In genomic region chr19:11540166-11540821, GRCm38 (mm10) we compare ENCODE assay signal across 17 mouse cellular contexts. TPM values are rescaled to one million over a fixed set of nuclear protein-coding genes. Genes with fewer than 3 reads are reported as not detected.
DNase-seq lines count a peak whose midpoint lies in the region; ATAC-seq and TF ChIP-seq lines count a peak whose summit lies in the region.
"Not testable (repeated sequence)": the region's sequence is repeated elsewhere in the genome, so short reads cannot be mapped to it uniquely, and the experiment has no call there.
"Had no signal": no experiment of that assay in that cellular context is flagged by ENCODE, and none has a peak within 500 bp of the region (broad histone marks: within the 10 kb centered on the region; RNA-seq: fewer than 3 reads in every experiment).

No protein-coding gene starts in this region.

- H3K27me3 ChIP-seq in embryonic facial prominence, embryonic 14.5 days (replicated peaks; ENCODE audit: control insufficient read depth, insufficient read depth, low read length); thymus, adult 2 months (ENCODE audit: control insufficient read depth, insufficient read depth, low read length): not testable (repeated sequence)

- not testable (repeated sequence) for H3K4me3 ChIP-seq in embryonic facial prominence, embryonic 14.5 days (ENCODE audit: low read depth, low read length); thymus, adult 2 months (ENCODE audit: control insufficient read depth, insufficient read depth, low read length)

- WGBS in embryonic facial prominence, embryonic 14.5 days, result 84% methylated on average over 1 of the region's 1 CpGs
- 7% methylated on average over 1 of the region's 1 CpGs for WGBS in thymus, adult 2 months

- peak; percentile 70 for DNase-seq in A20 (ENCODE audit: low read depth, low spot score)
- DNase-seq in T-cell, adult 2 months (ENCODE audit: low spot score), result peak; percentile 70
- peak; percentile 4 for DNase-seq in embryonic facial prominence, embryonic 14.5 days (ENCODE audit: low spot score)
- peak; percentile 41 for DNase-seq in lung, postnatal 36 days
- DNase-seq in natural killer cell, adult 2 months (ENCODE audit: low spot score in 2 of 2), result peak; percentile 50 to 55
- DNase-seq in thymus, adult 2 months, result peak; percentile 49

- H3K27ac ChIP-seq in embryonic facial prominence, embryonic 14.5 days (replicated peaks; ENCODE audit: low read depth, low read length); thymus, adult 2 months (ENCODE audit: control insufficient read depth, insufficient read depth, low read length): not testable (repeated sequence)

- not testable (repeated sequence) for TF ChIP-seq POLR2A in thymus, adult 2 months (IDR thresholded peaks at IDR 0.05; ENCODE audit: control insufficient read depth, extremely low read depth, insufficient read depth, low read length, poor library complexity)

- not testable (repeated sequence) for ATAC-seq in embryonic facial prominence, embryonic 14.5 days (ENCODE audit: low read depth)
- ATAC-seq in inflammation-experienced regulatory T-cells, adult 6 months, result peak; percentile 95

- H3K9ac ChIP-seq in embryonic facial prominence, embryonic 14.5 days (ENCODE audit: low read depth, low read length), result not testable (repeated sequence)

- not testable (repeated sequence) for H3K4me1 ChIP-seq in embryonic facial prominence, embryonic 14.5 days (ENCODE audit: control insufficient read depth, insufficient read depth, low read length)
- peaks cover 12% of the 10 kb centered on the region for H3K4me1 ChIP-seq in thymus, adult 2 months (replicated peaks; ENCODE audit: control insufficient read depth, insufficient read depth, low read length)

- H3K4me2 ChIP-seq in embryonic facial prominence, embryonic 14.5 days (ENCODE audit: low read depth, low read length), result not testable (repeated sequence)

- TF ChIP-seq CTCF in thymus, adult 2 months (IDR thresholded peaks at IDR 0.05; ENCODE audit: borderline replicate concordance, control insufficient read depth, extremely low read depth, insufficient read depth, low read length, poor library complexity), result not testable (repeated sequence)

- H3K9me3 ChIP-seq in embryonic facial prominence, embryonic 14.5 days (ENCODE audit: control insufficient read depth, low read length), result not testable (repeated sequence)

- H3K36me3 ChIP-seq in embryonic facial prominence, embryonic 14.5 days (ENCODE audit: control insufficient read depth, insufficient read depth, low read length); thymus, adult 2 months (ENCODE audit: control insufficient read depth, insufficient read depth, low read length): not testable (repeated sequence)

RNA-seq across cellular contexts. Expression of gene Ms4a4d, which starts 3.7 kb away (rescaled TPM):
- polyA plus RNA-seq in embryonic facial prominence, embryonic 14.5 days (2014; fragmentation: Nextera tagmentation; extraction: Ambion mirVana), result 1.1 and 1.5 TPM in 2 replicates
- 1 to 10 TPM; 2.1 to 5.3 (median 3.7) TPM for polyA plus RNA-seq in inflammation-experienced regulatory T-cells, adult 6 months (2017; shearing (Covaris generic))
- 2.1 and 4.0 TPM in 2 replicates for polyA plus RNA-seq in thymus, adult 2 months (2012; rRNA removed)
- polyA plus RNA-seq: cortical plate, adult 2 months; forebrain, embryonic 16.5 days; hindbrain, embryonic 12.5 days; midbrain, embryonic 12.5 days; neural tube, embryonic 12.5 days had no signal

RNA-seq across cellular contexts. Expression of gene Ms4a6b, which starts 24.0 kb away (rescaled TPM):
- 10.5 and 12.2 TPM in 2 replicates for polyA plus RNA-seq in embryonic facial prominence, embryonic 14.5 days (2014; fragmentation: Nextera tagmentation; extraction: Ambion mirVana)
- 1,000 to 10,000 TPM; 1,170 to 1,320 (median 1,200) TPM for polyA plus RNA-seq in inflammation-experienced regulatory T-cells, adult 6 months (2017; shearing (Covaris generic))
- 41.7 and 46.9 TPM in 2 replicates for polyA plus RNA-seq in thymus, adult 2 months (2012; rRNA removed)

RNA-seq across cellular contexts. Expression of gene Gm8369, which starts 54.6 kb away (rescaled TPM):
- polyA plus RNA-seq in embryonic facial prominence, embryonic 14.5 days (2014; fragmentation: Nextera tagmentation; extraction: Ambion mirVana), result not detected in 2 replicates
- 100 to 1,000 TPM; 382 to 635 (median 544) TPM for polyA plus RNA-seq in inflammation-experienced regulatory T-cells, adult 6 months (2017; shearing (Covaris generic))
- 5.2 and 6.3 TPM in 2 replicates for polyA plus RNA-seq in thymus, adult 2 months (2012; rRNA removed)
- polyA plus RNA-seq: embryonic facial prominence, embryonic 10.5 days; forebrain, embryonic 10.5 days; forebrain, embryonic 16.5 days; heart, embryonic 13.5 days; hindbrain, embryonic 12.5 days; kidney, postnatal 0 days; limb, embryonic 13.5 days; midbrain, embryonic 12.5 days; neural tube, embryonic 12.5 days had no signal

Comparison
In these comparisons a context has a peak if more than half of its experiments do, and no peak if none do; other contexts are left out.
1. DNase-seq: peak in every context shown above with its lines; median percentile 70 in A20; 70 in T-cell, adult 2 months; 52 in natural killer cell, adult 2 months; 49 in thymus, adult 2 months; 41 in lung, postnatal 36 days; 4 in embryonic facial prominence, embryonic 14.5 days.
2. RNA of gene Ms4a6b, which starts 24.0 kb away (polyA plus RNA-seq): 1,170 to 1,320 TPM in inflammation-experienced regulatory T-cells, adult 6 months; 41.7 to 46.9 TPM in thymus, adult 2 months and 10.5 to 12.2 TPM in embryonic facial prominence, embryonic 14.5 days; every median in the first group is over 10 times any median in the second.
3. RNA of gene Gm8369, which starts 54.6 kb away (polyA plus RNA-seq): 382 to 635 TPM in inflammation-experienced regulatory T-cells, adult 6 months; 5.2 to 6.3 TPM in thymus, adult 2 months and not detected in embryonic facial prominence, embryonic 14.5 days; every median in the first group is over 10 times any median in the second.